ENCODE assay signal across 11 mouse cellular contexts in the genomic region with DNA sequence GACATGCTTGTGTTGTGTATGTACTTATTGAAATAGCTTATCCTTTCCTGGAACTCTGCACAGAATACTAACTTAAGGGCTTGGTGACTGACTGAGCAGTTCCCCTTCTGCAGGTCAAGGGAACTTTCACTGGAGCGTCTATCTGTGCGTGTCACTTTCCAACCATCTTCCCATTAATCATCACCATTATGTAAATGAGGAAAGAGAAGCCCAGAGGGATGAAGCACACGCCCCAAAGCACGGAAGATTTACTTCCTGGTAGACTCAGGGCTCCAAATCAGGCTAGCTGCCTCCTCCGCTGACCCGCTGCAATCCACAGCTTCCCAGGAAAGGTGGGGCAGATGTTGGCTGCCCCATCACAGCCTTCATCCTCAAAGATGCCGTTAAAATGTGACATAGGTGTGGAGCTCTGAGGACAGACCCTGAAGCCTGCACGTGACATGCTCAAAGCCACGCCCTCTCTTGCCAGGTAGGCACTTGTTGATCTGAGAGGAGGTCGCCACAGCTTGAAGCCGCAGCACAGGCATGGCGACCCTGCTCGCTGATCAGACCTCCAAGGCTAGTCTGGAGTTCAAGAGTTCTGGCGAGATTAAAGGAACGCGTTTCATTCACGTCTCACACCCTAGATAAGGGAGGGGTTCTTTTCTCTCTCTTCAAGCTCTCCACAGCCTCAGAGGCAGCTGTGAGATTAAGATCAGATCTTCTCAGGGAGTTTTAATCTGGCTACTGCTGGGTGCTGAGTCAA. TPM values are rescaled to one million over a fixed set of nuclear protein-coding genes. Genes with fewer than 3 reads are reported as not detected.
DNase-seq lines count a peak whose midpoint lies in the region; ATAC-seq and TF ChIP-seq lines count a peak whose summit lies in the region.
"Had no signal": no experiment of that assay in that cellular context is flagged by ENCODE, and none has a peak within 500 bp of the region (broad histone marks: within the 10 kb centered on the region; RNA-seq: fewer than 3 reads in every experiment).

No protein-coding gene starts in this region.

- peak overlapping the region; percentile 54 for H3K4me3 ChIP-seq in heart, embryonic 10.5 days
- no peak overlapping the region for H3K4me3 ChIP-seq in midbrain, embryonic 15.5 days
- H3K4me3 ChIP-seq in midbrain, embryonic 11.5 days (ENCODE audit: low read depth, low read length), result no peak overlapping the region
- no peak overlapping the region for H3K4me3 ChIP-seq in hindbrain, postnatal 0 days (ENCODE audit: low read length)

- no peaks in the 10 kb centered on the region for H3K36me3 ChIP-seq in heart, embryonic 10.5 days
- no peaks in the 10 kb centered on the region for H3K36me3 ChIP-seq in midbrain, embryonic 15.5 days (replicated peaks)
- no peaks in the 10 kb centered on the region for H3K36me3 ChIP-seq in midbrain, embryonic 11.5 days (ENCODE audit: control insufficient read depth, insufficient read depth, low read length)
- no peaks in the 10 kb centered on the region for H3K36me3 ChIP-seq in hindbrain, postnatal 0 days (ENCODE audit: insufficient read depth, low read length)

- no peak for TF ChIP-seq CTCF in hindbrain, postnatal 0 days (IDR thresholded peaks at IDR 0.05; ENCODE audit: low read depth)

- peak overlapping the region; percentile 65; the same call in 1 of the 2 replicates for H3K27ac ChIP-seq in heart, embryonic 10.5 days
- no peak overlapping the region for H3K27ac ChIP-seq in midbrain, embryonic 15.5 days
- no peak overlapping the region for H3K27ac ChIP-seq in midbrain, embryonic 11.5 days (ENCODE audit: low read depth, low read length)
- no peak overlapping the region for H3K27ac ChIP-seq in hindbrain, postnatal 0 days

- H3K4me2 ChIP-seq in midbrain, embryonic 15.5 days, result peak overlapping the region; percentile 3; the same call in 1 of the 2 replicates
- no peak overlapping the region for H3K4me2 ChIP-seq in midbrain, embryonic 11.5 days
- peak overlapping the region; percentile 35; the same call in 1 of the 2 replicates for H3K4me2 ChIP-seq in hindbrain, postnatal 0 days (ENCODE audit: low read depth, low read length)

- 7% methylated on average over 17 of the region's 17 CpGs for WGBS in heart, embryonic 10.5 days
- WGBS in midbrain, embryonic 15.5 days, result 18% methylated on average over 17 of the region's 17 CpGs
- whole genome bisulfite sequencing in midbrain, embryonic 11.5 days, result 23% methylated on average over 17 of the region's 17 CpGs
- WGBS in hindbrain, postnatal 0 days, result 20% methylated on average over 17 of the region's 17 CpGs

- H3K4me1 ChIP-seq in heart, embryonic 10.5 days, result peaks cover 21% of the 10 kb centered on the region
- no peaks in the 10 kb centered on the region for H3K4me1 ChIP-seq in midbrain, embryonic 15.5 days
- no peaks in the 10 kb centered on the region for H3K4me1 ChIP-seq in midbrain, embryonic 11.5 days (ENCODE audit: control insufficient read depth, insufficient read depth, low read length)
- no peaks in the 10 kb centered on the region for H3K4me1 ChIP-seq in hindbrain, postnatal 0 days (ENCODE audit: insufficient read depth, low read length)

- ATAC-seq in midbrain, embryonic 15.5 days (replicated peaks), result no peak
- no peak for ATAC-seq in midbrain, embryonic 11.5 days (ENCODE audit: low FRiP score)
- no peak for ATAC-seq in hindbrain, postnatal 0 days
- no peak for ATAC-seq in cerebellum, adult (ENCODE audit: insufficient number of reproducible peaks, low FRiP score, low TSS enrichment)

- H3K9ac ChIP-seq in midbrain, embryonic 15.5 days, result no peak overlapping the region
- H3K9ac ChIP-seq in midbrain, embryonic 11.5 days (ENCODE audit: low read length), result no peak overlapping the region
- H3K9ac ChIP-seq in hindbrain, postnatal 0 days (replicated peaks; ENCODE audit: low read length), result no peak overlapping the region

- no peaks in the 10 kb centered on the region for H3K9me3 ChIP-seq in heart, embryonic 10.5 days
- H3K9me3 ChIP-seq in midbrain, embryonic 15.5 days, result no peaks in the 10 kb centered on the region
- no peaks in the 10 kb centered on the region for H3K9me3 ChIP-seq in midbrain, embryonic 11.5 days (ENCODE audit: control insufficient read depth, low read length)
- H3K9me3 ChIP-seq in hindbrain, postnatal 0 days (ENCODE audit: low read length), result no peaks in the 10 kb centered on the region

- no peaks in the 10 kb centered on the region for H3K27me3 ChIP-seq in heart, embryonic 10.5 days (ENCODE audit: insufficient read depth, poor library complexity, severe bottlenecking)
- H3K27me3 ChIP-seq in midbrain, embryonic 15.5 days (replicated peaks), result no peaks in the 10 kb centered on the region; the same call in 1 of the 2 replicates
- no peaks in the 10 kb centered on the region for H3K27me3 ChIP-seq in midbrain, embryonic 11.5 days (ENCODE audit: control insufficient read depth, insufficient read depth, low read length)
- no peaks in the 10 kb centered on the region for H3K27me3 ChIP-seq in hindbrain, postnatal 0 days (ENCODE audit: insufficient read depth, low read length)

- DNase-seq in heart, embryonic 10.5 days (ENCODE audit: low spot score), result no peak
- DNase-seq in heart, adult 9 months (ENCODE audit: low spot score in 2 of 2), result no peak
- no peak for DNase-seq in midbrain, embryonic 11.5 days (ENCODE audit: low spot score, missing footprints)
- DNase-seq in hindbrain, postnatal 0 days (ENCODE audit: low spot score), result no peak
- DNase-seq in retina, postnatal 1 day, result peak; percentile 49
- no peak for DNase-seq in T-cell, adult 2 months (ENCODE audit: low spot score)
- DNase-seq: adrenal gland, adult 2 months; cerebellum, postnatal 36 days; left cerebral cortex, postnatal 4 days had no signal

RNA-seq across cellular contexts. Expression of gene Tsnax, which starts 21.7 kb away (rescaled TPM):
- polyA plus RNA-seq in heart, embryonic 10.5 days (2016; fragmentation: Nextera tagmentation; extraction: Ambion mirVana), result 106 and 118 TPM in 2 replicates
- 224 and 234 TPM in 2 replicates for polyA plus RNA-seq in midbrain, embryonic 15.5 days (2015; fragmentation: Nextera tagmentation; extraction: Ambion mirVana)
- polyA plus RNA-seq in midbrain, embryonic 11.5 days (2014; fragmentation: Nextera tagmentation; extraction: Ambion mirVana), result 155 and 175 TPM in 2 replicates
- 81.1 and 89.5 TPM in 2 replicates for total RNA-seq in hindbrain, postnatal 0 days (2014; rRNA removed)
- polyA plus RNA-seq in hindbrain, postnatal 0 days (2015; fragmentation: Nextera tagmentation; extraction: Ambion mirVana), result 176 and 177 TPM in 2 replicates

RNA-seq across cellular contexts. Expression of gene Egln1, which starts 42.0 kb away (rescaled TPM):
- 13.2 and 17.0 TPM in 2 replicates for polyA plus RNA-seq in heart, embryonic 10.5 days (2016; fragmentation: Nextera tagmentation; extraction: Ambion mirVana)
- 17.8 and 18.1 TPM in 2 replicates for polyA plus RNA-seq in midbrain, embryonic 15.5 days (2015; fragmentation: Nextera tagmentation; extraction: Ambion mirVana)
- 18.5 and 21.0 TPM in 2 replicates for polyA plus RNA-seq in midbrain, embryonic 11.5 days (2014; fragmentation: Nextera tagmentation; extraction: Ambion mirVana)
- 41.6 and 45.1 TPM in 2 replicates for total RNA-seq in hindbrain, postnatal 0 days (2014; rRNA removed)
- polyA plus RNA-seq in hindbrain, postnatal 0 days (2015; fragmentation: Nextera tagmentation; extraction: Ambion mirVana), result 13.5 and 14.1 TPM in 2 replicates
